Mouse (Mus musculus) limb, embryonic 12.5 days (tissue): ENCODE measurements around the gene Dnmt1. TPM values are rescaled to one million over a fixed set of nuclear protein-coding genes. Genes with fewer than 3 reads are reported as not detected.

Experiments used
- ATAC-seq: fragments of 200-750 bp; cut with Nextera tagmentation; 2 replicates; pipeline ENCODE4 v1.8.0; 2017; ENCODE audit warnings: low read depth, moderate TSS enrichment; ENCODE audit not compliant: insufficient number of reproducible peaks, insufficient read depth, low FRiP score, low TSS enrichment
- H3K27ac ChIP-seq: fragments of 300-500 bp; sonication (generic); 2 replicates; pipeline ENCODE4 v1.5.1; 2016; ENCODE audit warnings: mild to moderate bottlenecking, moderate library complexity
- H3K27me3 ChIP-seq: fragments of 300-500 bp; sonication (generic); 2 replicates; pipeline ENCODE4 v1.6.1; 2016; ENCODE audit warnings: mild to moderate bottlenecking, moderate library complexity
- H3K36me3 ChIP-seq: fragments of 300-500 bp; sonication (generic); 2 replicates; pipeline ENCODE4 v1.6.1; 2016; ENCODE audit warnings: mild to moderate bottlenecking, moderate library complexity
- H3K4me1 ChIP-seq: fragments of 300-500 bp; sonication (generic); replicated peaks from 2 replicates; pipeline ENCODE4 v1.6.1; 2016
- H3K4me2 ChIP-seq: fragments of 300-500 bp; sonication (generic); 2 replicates; pipeline ENCODE4 v1.6.1; 2016; ENCODE audit warnings: mild to moderate bottlenecking, moderate library complexity
- H3K4me3 ChIP-seq: fragments of 300-500 bp; sonication (generic); replicated peaks from 2 replicates; pipeline ENCODE4 v1.5.1; 2016; ENCODE audit warnings: mild to moderate bottlenecking
- H3K9ac ChIP-seq: fragments of 300-500 bp; sonication (generic); replicated peaks from 2 replicates; pipeline ENCODE4 v1.6.1; 2016; ENCODE audit warnings: mild to moderate bottlenecking, moderate library complexity
- H3K9me3 ChIP-seq: fragments of 300-500 bp; sonication (generic); 2 replicates; pipeline ENCODE4 v1.6.1; 2016; ENCODE audit warnings: mild to moderate bottlenecking, moderate library complexity
- WGBS: fragments of 180-500 bp; shearing (Covaris S2); methylation state at CpG from one replicate; pipeline ENCODE4 v1.1.7; 2016; 5-methylcytosine and 5-hydroxymethylcytosine counted together
- polyA plus RNA-seq: library from polyadenylated mRNA; unstranded; fragments of >200 nt; fragmentation: Nextera tagmentation; extraction: Ambion mirVana; gene quantifications from 2 replicates; pipeline ENCODE4 v1.2.1, GENCODE M21; 2016

The Dnmt1 gene
- polyA plus RNA-seq, 1 experiment from 2014 or later: 135 TPM

- Histone ChIP-seq H3K4me3 (no peak overlapping the region), H3K4me1 (peaks cover 10% of the 10 kb centered on the region), H3K9ac (no peak overlapping the region), H3K9me3 (no peaks in the 10 kb centered on the region), H3K36me3 (peaks cover 81% of the 10 kb centered on the region), H3K27ac (no peak overlapping the region), H3K4me2 (no peak overlapping the region), H3K27me3 (no peaks in the 10 kb centered on the region)
- ATAC-seq: no peak
- WGBS: 75% methylated on average over 5 of the region's 5 CpGs
Observed at GRCm38 (mm10) chr9:20892104-20892653, 67.5 kb downstream of the Dnmt1 start.

GRCm38 (mm10) chr9:20891339-20892103 is 68.2 kb downstream of the Dnmt1 start:
- no peak overlapping the region for H3K4me3 ChIP-seq

DNA sequence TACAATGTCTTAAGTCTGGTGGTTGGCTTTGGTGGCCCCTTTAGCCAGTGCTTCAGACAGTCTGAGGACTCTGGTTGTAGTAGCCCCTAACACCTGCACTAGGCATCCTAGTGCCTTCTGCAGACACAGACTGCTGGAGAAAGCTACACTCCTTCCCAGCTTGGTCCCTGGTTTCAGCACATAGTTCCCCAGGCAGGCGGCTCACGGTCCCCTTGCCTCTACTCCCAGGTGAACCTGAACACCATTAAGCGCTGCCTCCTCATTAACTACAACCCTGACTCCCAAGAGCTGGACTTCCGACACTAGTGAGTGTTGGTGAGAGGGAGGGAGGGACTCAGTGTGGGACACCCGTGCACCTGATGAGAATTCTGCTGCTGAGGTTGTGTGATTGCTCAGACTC is 69.3 kb downstream of the Dnmt1 start:
- Histone ChIP-seq H3K4me1 (peaks cover 5% of the 10 kb centered on the region), H3K9me3 (no peaks in the 10 kb centered on the region), H3K27me3 (no peaks in the 10 kb centered on the region), H3K36me3 (peaks cover 63% of the 10 kb centered on the region), H3K4me2 (no peak overlapping the region), H3K4me3 (no peak overlapping the region), H3K27ac (no peak overlapping the region), H3K9ac (no peak overlapping the region)
- 94% methylated on average over 5 of the region's 5 CpGs for WGBS
- no peak for ATAC-seq

More at GRCm38 (mm10) chr9:20891339-20892103, 68.2 kb downstream of the Dnmt1 start:
- peaks cover 74% of the 10 kb centered on the region for H3K36me3 ChIP-seq
- 81% methylated on average over 26 of the region's 26 CpGs for WGBS
- no peak overlapping the region for H3K27ac ChIP-seq
- H3K4me2 ChIP-seq: no peak overlapping the region
- H3K4me1 ChIP-seq: peaks cover 5% of the 10 kb centered on the region
- no peaks in the 10 kb centered on the region for H3K9me3 ChIP-seq
- H3K27me3 ChIP-seq: no peaks in the 10 kb centered on the region
- no peak overlapping the region for H3K9ac ChIP-seq
- no peak for ATAC-seq

- peaks cover 6% of the 10 kb centered on the region; the same call in 1 of the 2 replicates for H3K9me3 ChIP-seq
- H3K4me1 ChIP-seq: peaks cover 5% of the 10 kb centered on the region
- no peak for ATAC-seq
- no peak overlapping the region for H3K27ac ChIP-seq
- H3K4me2 ChIP-seq: peak overlapping the region; percentile 73
- H3K9ac ChIP-seq: no peak overlapping the region; the same call in 1 of the 2 replicates
- H3K4me3 ChIP-seq: peak overlapping the region; percentile 94
- 85% methylated on average over 29 of the region's 29 CpGs for WGBS
- H3K27me3 ChIP-seq: no peaks in the 10 kb centered on the region
- peaks cover 53% of the 10 kb centered on the region for H3K36me3 ChIP-seq
Observed at GRCm38 (mm10) chr9:20889185-20890141, 70.2 kb downstream of the Dnmt1 start.

GRCm38 (mm10) chr9:20888386-20888765 is 71.3 kb downstream of the Dnmt1 start:
- Histone ChIP-seq H3K4me1 (peaks cover 5% of the 10 kb centered on the region), H3K27me3 (no peaks in the 10 kb centered on the region), H3K4me2 (peak overlapping the region; percentile 73), H3K36me3 (peaks cover 43% of the 10 kb centered on the region), H3K4me3 (peak overlapping the region; percentile 94), H3K27ac (peak overlapping the region; percentile 93), H3K9ac (peak overlapping the region; percentile 85), H3K9me3 (peaks cover 6% of the 10 kb centered on the region; the same call in 1 of the 2 replicates)
- peak; percentile 28; the same call in 1 of the 2 replicates for ATAC-seq
- WGBS: 0% methylated on average over 30 of the region's 30 CpGs

GRCm38 (mm10) chr9:20887704-20888385 is 71.8 kb downstream of the Dnmt1 start, which contains the start of gene Ppan:
Gene Ppan, plus strand, starts transcription at chr9:20888175.
- H3K27ac ChIP-seq: peak within 1 kb of the TSS; percentile 93
- H3K4me3 ChIP-seq: peak within 1 kb of the TSS; percentile 94
- peak within 1 kb of the TSS; percentile 85 for H3K9ac ChIP-seq
- no peaks in the 10 kb centered on the region for H3K27me3 ChIP-seq
- H3K9me3 ChIP-seq: peaks cover 6% of the 10 kb centered on the region; the same call in 1 of the 2 replicates
- H3K36me3 ChIP-seq: peaks cover 37% of the 10 kb centered on the region
- WGBS: under 1% methylated on average over 43 of the region's 43 CpGs
- H3K4me2 ChIP-seq: peak within 1 kb of the TSS; percentile 73
- peaks cover 5% of the 10 kb centered on the region for H3K4me1 ChIP-seq
- ATAC-seq: peak; percentile 88

GRCm38 (mm10) chr9:20887191-20887590 is 72.5 kb downstream of the Dnmt1 start:
- ATAC-seq: no peak
- H3K36me3 ChIP-seq: peaks cover 31% of the 10 kb centered on the region
- no peak overlapping the region for H3K27ac ChIP-seq
- peaks cover 5% of the 10 kb centered on the region for H3K4me1 ChIP-seq
- peak overlapping the region; percentile 73 for H3K4me2 ChIP-seq
- no peak overlapping the region for H3K4me3 ChIP-seq
- no peaks in the 10 kb centered on the region for H3K27me3 ChIP-seq
- 83% methylated on average over 6 of the region's 6 CpGs for WGBS
- H3K9ac ChIP-seq: no peak overlapping the region
- peaks cover 6% of the 10 kb centered on the region; the same call in 1 of the 2 replicates for H3K9me3 ChIP-seq

DNA sequence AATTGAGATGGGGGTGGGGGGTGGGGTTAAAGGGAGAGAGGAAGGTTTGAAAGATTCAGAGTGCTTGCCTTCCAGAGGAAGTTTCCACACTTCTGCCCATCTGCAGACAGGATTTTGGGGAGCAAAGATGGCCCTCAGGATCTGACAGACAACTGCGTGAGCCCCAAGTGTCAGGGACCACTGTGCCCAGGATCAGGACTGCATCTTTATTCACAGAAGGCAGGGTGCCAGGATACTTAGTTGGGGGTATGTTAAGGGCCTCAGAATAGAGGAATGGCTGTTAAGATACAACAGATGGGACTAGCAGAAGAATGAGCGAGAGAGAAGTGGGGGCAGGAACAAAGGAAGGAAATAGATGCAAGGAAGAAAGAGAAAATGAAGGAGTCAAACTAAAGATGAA is 73.1 kb downstream of the Dnmt1 start:
- Histone ChIP-seq H3K4me2 (no peak overlapping the region), H3K27ac (no peak overlapping the region), H3K9me3 (peaks cover 6% of the 10 kb centered on the region; the same call in 1 of the 2 replicates), H3K27me3 (no peaks in the 10 kb centered on the region), H3K4me3 (no peak overlapping the region), H3K9ac (no peak overlapping the region), H3K36me3 (peaks cover 24% of the 10 kb centered on the region), H3K4me1 (peaks cover 5% of the 10 kb centered on the region)
- no peak for ATAC-seq
- 96% methylated on average over 2 of the region's 2 CpGs for WGBS

GRCm38 (mm10) chr9:20879097-20879792 is 80.4 kb downstream of the Dnmt1 start, which contains the start of gene Angptl6:
Gene Angptl6, minus strand, starts transcription at chr9:20879727.
- peak within 1 kb of the TSS; percentile 63 for H3K4me2 ChIP-seq
- 95% methylated on average over 13 of the region's 13 CpGs for WGBS
- no peaks in the 10 kb centered on the region for H3K9me3 ChIP-seq
- H3K4me3 ChIP-seq: peak within 1 kb of the TSS; percentile 44
- no peaks in the 10 kb centered on the region; the same call in 1 of the 2 replicates for H3K27me3 ChIP-seq
- no peaks in the 10 kb centered on the region for H3K36me3 ChIP-seq
- peak within 1 kb of the TSS; percentile 74 for H3K9ac ChIP-seq
- peak within 1 kb of the TSS; percentile 92 for H3K27ac ChIP-seq
- 0 out of 2 replicates have a peak, but pooled peaks cover 3% of the 10 kb centered on the region for H3K4me1 ChIP-seq
- no peak for ATAC-seq

DNA sequence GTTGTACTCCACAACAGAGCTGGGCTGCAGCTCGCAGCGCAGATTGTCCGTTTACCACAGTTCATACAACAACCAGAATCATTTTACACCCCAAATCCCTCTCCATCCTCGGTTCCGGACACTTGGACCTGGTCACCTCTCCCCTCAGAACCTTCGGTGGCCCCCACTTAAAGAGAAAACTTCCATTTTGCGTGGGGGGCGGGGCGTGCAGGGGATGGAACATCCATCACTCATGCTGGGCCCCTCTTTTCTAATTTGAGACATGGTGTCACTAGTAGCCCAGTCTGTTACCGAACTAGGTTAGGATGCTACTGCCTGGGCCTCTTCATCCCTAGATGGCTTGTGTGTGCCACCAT is 81.0 kb downstream of the Dnmt1 start:
- 19% methylated on average over 10 of the region's 10 CpGs for WGBS
- no peaks in the 10 kb centered on the region; the same call in 1 of the 2 replicates for H3K27me3 ChIP-seq
- ATAC-seq: 0 out of 2 replicates have a peak, but pooled peaks have one; percentile 3

More for the DNA sequence above, 81.0 kb downstream of the Dnmt1 start:
- peak overlapping the region; percentile 44 for H3K4me3 ChIP-seq
- peak overlapping the region; percentile 63 for H3K4me2 ChIP-seq
- 0 out of 2 replicates have a peak, but pooled peaks cover 3% of the 10 kb centered on the region for H3K4me1 ChIP-seq
- H3K36me3 ChIP-seq: no peaks in the 10 kb centered on the region
- peak overlapping the region; percentile 74 for H3K9ac ChIP-seq
- no peaks in the 10 kb centered on the region for H3K9me3 ChIP-seq
- peak overlapping the region; percentile 92 for H3K27ac ChIP-seq
